Mouse (Mus musculus) layer of hippocampus, postnatal 25 days (tissue): ENCODE data around the gene Nudt2. TPM values are rescaled to one million over a fixed set of nuclear protein-coding genes. Genes with fewer than 3 reads are reported as not detected.

Experiments
- DNase-seq, 2 experiments: peaks; one replicate each; pipeline ENCODE4 v3.0.0; 2022; ENCODE audit warnings: mixed read lengths in 2 of 2, low spot score in 1 of 2; ENCODE audit errors: extremely low spot score in 1 of 2
- total RNA-seq, 2 experiments: library from RNA; stranded (reverse); gene quantifications; 2 replicates each; pipeline ENCODE4 v1.2.3; 2021

Gene Nudt2
- total RNA-seq, 2 experiments from 2014 or later = 27.4 to 31.4 TPM

DNA sequence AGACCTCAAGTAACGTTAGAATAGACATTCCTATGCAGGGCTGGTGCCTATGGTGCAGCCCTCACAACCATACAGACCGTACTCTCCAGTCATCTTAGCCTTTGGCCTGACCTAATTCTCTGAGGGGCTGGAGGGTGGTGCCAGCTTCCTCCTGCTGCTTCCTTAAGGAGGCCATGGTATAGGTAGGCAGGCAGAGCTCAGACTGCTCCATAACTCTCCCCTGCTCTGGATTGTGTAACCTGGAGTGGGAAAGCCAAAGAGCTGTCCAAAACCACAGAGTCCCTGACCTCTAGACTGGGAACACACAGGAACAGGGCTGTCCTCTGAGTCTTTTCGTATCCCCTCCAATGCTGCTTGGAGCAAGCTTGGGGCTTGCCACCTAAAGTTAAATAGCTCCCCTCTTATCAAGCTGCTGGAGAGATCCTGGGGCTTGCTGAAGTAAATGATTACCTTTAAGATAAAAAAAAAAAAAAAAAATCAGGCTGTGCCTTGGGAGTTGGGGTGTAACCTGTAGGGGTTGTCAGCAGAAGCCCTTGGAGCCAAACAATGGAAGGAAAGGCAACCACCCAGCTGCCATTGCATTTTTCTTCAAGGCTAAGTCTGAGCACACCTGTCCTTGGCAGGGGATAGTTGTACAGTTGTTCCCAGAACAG is 28.6 kb downstream of the Nudt2 start:
- no peak for DNase-seq

DNA sequence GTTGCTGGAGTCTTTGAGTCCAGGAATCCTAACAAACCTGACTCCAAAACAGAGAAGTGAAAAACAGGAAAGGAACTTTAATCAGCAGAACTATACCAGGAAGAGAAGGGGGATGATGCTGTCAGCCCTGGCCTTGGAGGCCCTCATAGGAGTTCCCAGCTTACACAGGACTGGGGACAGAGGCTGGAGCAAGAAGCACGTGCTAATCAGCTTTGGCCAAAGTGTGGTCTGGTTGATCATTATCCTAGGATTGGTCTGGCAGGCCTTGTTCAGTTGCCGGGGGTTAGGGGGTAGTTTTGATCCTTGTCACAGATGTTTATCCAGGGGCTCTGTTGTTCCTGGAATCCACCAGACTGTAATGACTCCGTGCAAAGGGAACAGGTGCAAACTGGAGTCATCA is 29.4 kb downstream of the Nudt2 start:
- no peak for DNase-seq

DNA sequence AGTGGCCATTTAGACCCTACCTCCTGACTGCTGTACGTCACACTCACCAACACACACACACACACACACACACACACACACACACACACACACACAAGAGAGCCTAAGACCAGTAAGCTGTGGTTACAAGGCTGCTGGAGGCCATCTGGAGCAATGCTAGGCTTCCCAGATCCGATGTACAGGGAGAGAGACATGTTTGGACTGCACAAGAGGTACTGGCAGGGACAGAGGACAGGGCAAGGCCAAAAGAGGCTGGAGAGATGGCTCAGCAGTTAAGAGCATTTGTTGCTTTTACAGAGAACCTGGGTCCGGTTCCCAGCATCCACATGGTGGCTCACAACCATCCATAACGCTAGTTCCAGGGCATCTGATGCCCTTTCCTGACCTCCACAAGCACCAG is 30.1 kb downstream of the Nudt2 start:
- DNase-seq = no peak

DNA sequence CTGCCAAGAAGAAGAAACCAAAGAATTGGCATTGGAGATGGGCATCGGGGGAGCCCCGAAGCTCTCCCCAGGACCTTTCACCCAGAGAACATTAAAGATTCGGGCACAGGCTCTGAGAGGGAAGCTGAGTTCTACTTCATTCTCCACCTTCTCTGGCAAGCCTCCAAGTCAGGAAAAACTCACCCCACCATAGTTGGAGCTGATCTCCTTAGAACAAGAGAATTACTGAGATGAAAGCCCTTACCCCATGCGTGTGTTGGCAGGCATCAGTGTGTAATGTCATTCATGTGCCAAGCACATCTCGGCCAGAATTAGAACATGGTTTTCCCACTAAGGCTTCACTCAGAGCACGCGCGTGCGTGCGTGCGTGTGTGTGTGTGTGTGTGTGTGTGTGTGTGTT is 30.9 kb downstream of the Nudt2 start:
- no peak for DNase-seq

DNA sequence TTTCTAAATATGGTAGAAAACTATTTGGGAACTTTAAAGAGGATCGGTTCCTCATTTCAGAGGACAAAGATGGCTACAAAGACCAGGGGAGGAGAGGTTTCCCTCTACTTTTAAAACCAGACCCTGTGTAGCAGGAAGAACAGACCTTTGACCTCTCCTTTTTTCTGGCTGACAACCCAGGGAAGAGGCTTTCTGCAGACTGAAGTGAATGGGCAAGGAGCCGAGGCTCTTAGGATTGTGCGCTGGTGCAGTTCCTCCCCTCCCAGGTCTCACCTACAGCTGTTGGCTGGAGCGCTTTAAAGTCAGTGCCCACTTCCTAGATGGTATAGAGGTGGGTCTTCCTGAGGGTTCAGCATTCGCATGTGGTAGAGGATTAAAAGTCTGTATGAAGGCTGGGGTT is 32.1 kb downstream of the Nudt2 start:
- no peak for DNase-seq

DNA sequence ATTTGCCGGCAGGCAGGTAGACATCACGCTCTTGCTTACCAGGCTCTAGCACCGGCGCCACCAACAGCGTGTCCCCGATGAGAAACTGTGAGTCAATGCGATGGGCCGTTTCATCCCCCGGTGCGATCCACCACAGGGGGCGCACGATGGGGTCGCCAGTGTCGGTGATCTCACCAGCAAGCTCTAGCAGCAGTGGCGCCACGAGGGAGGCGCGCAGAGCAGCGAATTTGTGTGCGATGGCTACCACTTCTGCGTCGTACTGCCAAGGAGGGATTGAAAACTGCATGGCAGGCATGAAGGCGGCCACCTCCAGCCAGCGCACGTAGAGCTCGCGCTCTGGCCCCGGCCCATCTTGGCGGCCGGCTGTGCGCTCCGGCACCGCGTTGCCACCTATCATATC is 32.6 kb downstream of the Nudt2 start:
- peak in 1 of 2 experiments; percentile 42 for DNase-seq

DNA sequence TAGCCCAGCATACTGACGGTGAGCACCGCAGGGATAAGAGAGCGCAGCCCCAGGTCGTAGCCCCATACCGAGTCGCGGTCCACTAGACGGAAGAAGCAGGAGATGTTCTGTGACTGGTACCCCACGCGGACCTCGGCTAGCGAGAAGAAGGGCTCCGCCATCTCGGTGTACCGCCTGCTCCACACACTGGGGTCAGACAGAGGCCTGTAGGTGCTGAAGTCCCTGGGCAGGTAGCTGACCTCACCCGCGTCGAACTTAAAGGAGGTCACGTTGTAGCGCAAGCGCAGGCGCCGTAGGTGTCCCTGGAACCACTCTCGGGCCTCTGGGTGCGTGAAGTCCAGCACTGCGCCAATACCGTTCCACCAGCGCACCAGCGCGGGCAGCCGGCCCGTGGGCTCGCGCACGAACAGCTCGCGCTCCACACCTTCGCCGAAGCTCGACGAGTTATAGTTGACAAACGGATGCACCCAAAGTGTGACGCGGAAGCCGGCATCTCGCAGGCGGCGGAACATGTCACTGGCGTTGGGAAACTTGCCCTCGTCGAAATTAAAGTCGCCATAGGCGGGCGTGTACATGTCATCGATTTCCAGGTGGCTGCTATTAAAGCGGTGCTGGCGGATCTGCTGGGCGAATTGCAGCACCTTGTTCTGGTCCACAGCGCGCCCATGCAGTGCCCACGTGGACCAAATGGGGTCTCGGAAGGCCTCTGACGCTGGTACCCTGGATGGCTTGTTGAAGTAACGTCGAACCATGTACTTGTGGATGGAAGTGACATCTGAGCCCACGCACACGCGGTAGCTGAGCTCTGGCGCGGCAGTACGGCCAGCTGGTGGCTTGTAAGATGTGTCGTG is 33.3 kb downstream of the Nudt2 start:
- no peak for DNase-seq

DNA sequence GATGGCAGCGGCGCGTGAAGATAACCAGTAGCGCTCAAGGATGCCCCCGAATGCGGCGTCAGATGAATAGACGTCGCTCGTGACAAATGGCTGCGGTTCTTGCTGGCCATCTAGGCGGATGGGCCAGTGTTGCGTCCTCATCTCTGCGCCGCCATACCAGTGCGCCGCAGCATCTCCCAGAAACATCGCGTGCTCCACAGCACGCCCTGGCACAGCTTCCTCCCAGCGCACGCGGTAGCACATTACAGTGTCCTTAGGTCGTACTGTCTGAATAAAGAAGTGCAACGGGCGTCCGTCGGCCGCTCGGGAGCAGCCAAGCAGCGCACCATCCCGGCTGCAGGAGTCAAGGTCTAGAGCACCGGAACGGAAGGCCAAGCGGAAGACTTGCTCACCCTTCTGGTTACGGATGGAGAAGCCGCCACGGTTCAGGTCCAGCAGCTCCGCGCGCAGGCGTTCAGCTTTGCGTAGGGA is 34.0 kb downstream of the Nudt2 start:
- no peak for DNase-seq

DNA sequence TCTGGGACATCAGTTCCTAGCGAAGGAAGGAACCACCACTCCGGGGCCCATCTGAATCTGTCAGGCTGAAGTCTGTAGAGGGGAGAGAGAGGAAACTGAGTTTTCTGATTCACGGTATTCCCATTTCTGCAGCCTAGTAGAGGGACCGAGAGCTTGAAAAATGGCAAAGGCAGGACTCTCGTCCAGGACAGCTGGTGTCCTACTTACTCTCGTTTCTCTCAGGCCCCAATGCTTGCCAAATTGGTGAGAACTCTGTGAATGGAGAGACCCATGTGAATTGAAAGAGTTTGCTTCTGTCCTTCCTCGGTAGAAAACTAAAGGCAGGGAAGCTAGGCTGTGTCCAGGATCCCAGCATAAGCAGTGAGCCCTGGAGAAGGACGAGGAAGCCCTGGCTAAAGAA is 34.7 kb downstream of the Nudt2 start:
- DNase-seq = no peak

DNA sequence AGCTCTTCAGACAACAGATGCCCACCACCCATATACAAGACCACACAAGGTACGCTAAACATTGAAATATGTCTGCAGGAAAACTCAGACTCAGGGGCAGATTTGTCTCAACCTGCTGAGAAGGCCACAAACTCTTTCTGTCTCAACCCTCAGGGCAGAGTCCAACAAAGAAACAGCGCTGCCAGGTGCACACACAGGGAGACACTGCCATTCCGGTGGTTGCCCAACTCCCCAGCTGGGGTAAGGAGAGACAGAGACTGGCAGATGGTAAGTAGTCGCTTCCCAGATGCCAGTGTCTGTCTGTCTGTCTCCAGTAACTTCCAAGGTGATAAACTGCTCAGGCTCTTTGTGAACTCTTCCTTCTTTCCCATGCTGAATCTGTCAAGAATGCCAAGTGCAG is 35.8 kb downstream of the Nudt2 start:
- DNase-seq = no peak

DNA sequence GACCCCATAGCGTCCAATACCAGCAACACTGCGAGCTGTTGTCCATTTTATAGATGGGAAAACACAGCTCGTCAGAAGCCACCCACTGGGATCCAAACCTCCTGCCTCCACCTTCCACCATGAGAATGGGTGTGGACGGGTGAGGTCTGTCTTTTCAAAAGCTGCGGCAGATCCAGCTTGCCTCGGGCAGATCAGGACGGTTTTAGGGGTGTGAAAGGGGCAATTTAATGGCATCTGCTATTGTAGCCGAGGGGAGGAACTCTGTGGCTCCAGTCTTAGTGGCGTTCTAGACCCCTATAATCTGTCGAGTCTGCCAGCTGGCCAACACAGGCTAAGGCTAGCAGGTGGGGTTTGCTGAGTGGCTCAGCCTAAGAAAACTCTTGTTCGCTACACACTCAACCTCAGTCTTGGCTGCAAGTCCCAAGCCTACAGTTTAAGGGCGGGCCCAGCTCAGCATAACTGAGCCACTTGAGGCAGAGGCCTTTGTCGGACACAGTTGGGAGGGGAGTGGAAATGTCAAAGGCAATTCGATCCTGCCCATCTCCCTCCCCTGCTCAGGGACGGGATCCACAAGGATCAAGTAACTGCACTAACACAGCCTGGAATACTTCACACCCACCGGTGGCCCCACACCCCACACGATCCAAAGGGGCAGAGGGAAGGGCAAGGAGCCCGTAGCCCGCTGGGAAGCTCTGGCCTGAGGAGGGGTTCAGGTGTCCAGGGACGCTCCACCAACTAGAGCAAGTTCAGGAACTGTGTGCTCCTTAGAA is 37.4 kb downstream of the Nudt2 start:
- no peak for DNase-seq

DNA sequence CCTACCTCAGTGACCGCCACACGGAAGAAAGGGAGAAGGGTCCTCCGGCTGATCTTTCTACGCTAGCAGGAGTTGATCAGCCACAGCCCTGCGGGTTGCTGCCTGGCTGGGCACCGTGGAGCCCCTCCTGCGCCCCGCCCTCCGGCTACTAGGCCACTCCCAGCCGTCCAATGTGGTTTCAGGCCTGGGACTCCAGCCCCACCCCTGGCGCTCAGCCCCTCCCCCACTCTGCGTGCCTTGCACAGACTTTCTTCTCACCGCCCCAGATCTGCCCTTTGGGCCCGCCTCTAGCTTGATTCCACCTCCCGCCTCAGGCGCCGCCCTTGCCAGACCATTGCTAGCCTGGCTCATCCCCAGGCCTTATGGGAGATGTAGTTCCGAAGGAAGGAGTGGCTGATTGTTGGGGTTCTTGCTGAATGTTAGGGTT is 38.0 kb downstream of the Nudt2 start, which contains the start of gene AI464131:
Gene AI464131, minus strand, starts transcription at position 91 of the 427 bp plus-strand sequence.
- DNase-seq = peak; percentile 84 to 86

DNA sequence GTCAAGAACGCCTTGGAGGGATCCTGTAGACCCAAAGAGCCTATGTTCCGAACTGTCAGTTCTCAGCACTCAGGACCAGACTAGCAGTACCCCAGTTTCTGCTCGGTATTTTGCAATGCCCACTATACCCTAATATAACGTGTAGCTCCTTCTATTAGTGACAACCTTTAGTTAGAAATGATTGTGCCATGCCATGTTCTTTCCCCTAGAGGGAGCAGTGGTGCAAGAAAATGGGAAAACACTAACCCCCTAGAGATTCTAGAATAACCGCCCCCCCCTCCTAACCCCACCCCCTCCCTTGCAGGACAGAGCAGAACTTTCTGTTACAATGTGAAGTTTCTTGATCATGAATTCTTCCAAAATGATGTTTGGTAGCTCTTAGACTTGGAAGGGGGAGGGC is 39.4 kb downstream of the Nudt2 start:
- no peak for DNase-seq

DNA sequence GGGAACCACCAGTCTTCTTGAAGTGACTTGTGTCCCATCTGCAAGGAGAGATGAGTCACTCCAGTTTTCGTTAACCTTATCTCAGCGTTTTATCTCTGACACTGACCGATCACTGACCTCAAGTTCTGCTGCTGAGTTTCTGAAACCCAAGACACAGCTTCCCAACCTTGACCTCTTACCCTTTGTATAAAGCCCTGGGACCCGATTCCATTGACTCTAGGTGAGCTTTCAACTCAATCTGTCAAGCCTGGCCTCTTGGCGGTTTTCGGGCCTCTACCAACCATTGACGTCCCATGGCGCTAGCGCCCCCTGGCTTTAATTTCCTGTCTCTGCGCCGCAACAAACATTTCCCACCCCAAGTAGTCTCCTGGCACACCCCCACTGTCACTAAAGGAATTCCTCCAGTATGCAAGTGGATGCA is 40.2 kb downstream of the Nudt2 start:
- DNase-seq = no peak

DNA sequence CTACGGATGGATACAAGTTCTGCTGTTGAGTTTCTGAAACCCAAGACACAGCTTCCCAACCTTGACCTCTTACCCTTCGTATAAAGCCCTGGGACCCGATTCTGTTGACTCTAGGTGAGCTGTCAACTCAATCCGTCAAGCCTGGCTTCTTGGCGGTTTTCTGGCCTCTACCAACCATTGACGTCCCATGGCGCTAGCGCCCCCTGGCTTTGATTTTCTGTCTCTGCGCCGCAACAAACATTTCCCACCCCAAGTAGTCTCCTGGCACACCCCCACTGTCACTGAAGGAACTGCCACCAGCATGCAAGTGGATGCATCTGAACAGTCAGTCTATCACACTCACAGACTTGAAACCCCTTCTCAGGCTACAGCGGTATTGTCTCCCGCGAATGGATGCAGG is 41.2 kb downstream of the Nudt2 start:
- DNase-seq = peak; percentile 52 to 65

DNA sequence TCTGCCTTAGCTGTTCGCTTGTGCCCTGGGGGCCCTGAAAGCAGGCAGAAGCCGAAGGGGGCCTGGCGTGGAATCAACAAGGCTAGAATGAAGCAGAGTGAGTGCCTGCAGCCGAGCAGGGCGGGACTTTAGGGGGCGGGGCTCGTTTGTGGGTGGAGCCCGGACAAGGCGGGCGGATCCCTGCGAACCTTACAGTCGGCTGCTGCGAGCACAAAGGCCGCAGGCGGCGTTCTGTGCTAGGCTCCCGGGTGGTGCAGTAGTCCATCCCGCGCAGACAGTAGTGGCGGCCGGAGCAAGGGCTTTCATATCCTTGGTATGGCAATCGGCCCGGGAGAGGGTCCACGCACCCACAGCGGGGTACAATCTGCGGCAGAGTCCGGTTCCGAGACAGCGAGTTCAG is 42.0 kb downstream of the Nudt2 start:
- peak; percentile 69 to 74 for DNase-seq

DNA sequence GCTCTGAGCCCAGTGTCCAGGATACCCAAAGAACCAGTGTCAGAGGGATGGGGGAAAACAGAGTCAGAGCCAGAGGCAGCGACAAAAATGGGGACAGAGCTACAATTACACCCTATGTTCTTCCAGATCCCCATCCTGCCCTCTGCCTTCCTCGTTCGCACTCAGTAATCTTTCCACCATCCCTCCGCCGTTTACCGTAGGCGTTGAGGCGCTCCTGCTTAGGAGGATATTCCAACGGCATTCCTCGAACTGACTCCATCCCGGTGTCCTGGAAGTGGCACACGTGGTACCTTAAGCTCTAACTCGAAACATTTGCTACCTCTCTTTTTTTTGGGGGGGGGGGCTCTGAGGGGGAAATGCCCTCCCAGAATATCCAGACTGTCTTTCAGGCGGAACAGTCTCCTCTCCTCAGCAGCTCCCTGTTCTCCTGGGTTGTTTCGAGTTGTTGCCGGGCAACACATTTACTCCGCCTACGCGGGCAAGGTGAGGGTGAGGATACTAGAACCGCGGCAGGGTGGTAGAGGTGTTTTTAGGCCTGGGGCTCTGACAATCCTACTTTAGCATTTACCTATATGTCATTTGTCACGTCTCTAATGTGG is 42.5 kb downstream of the Nudt2 start:
- DNase-seq = no peak

DNA sequence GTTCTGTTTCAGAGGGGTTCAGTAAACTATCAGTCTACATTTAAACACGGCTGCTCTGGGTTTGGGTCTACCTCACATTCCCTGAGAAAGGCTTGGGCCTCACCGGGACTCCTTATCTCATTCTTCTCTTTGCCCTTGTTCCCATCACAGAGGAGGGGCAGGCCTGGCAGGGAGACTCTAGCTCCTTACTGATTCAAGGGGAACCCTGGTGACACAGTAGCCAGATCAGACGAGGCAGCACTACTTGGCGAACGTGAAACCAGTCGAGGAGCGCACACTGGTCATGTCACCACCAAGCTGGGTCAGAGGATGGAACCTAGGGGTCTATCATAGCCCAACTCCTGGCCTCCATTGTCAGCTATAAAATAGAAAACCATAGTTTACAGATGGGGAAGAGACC is 43.0 kb downstream of the Nudt2 start:
- DNase-seq = no peak

DNA sequence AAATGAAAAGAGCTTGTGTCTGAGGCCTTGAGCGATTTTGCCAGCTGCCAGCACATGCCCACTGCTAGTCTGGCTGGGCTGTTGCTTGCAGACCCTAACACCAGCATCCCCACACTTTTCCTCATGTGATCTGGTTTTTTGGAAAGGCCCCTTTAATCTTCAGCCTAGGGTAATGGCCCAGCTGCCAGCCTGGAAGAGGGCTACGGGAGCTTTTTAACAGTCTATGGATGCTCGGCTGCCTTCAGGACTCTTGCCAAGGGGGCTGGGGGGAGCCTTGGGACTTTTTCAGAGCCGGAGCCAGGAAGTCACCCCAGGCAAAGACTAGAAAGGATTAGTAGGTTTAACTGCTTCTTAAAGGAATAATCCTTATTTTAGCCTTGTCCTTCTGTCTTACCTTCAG is 48.4 kb downstream of the Nudt2 start:
- DNase-seq = no peak

DNA sequence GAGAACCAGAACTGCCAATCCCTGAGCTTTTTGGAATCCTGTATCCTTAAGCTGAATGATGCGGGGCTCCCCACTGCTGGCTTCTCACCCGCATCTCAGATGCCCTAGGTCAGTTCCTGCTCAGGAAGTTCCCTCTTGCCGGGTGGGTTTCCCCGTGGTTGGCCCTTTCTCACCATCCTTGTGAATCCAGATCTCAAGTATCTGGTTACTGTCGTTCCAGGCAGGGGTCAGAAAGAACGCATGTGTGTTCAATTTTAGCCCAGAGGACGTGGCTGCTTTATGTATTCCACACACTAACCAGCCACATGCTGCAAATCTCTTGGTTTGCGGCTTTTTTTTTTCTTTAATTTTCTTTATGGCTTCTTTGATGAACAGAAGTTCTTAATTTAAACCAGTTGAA is 48.8 kb downstream of the Nudt2 start:
- DNase-seq = no peak

DNA sequence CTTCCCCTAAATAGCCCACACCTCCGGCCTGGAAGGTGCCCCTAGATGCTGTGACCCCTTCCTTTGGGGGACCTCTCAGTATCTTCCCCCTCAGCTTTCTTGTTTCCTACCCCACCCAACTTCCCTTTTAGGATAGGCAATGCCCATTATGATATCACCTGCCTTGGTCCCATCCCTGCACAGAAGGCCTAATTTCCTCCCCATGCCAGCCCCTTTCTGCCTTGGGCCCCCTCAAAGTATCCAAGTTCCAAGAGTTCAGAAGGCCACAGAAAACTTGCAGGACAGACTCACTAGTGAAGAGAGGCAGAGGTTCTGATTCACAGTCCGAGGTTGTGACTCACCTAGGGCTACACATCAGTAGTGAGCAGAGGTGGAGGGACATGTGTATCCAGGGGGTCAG is 52.3 kb downstream of the Nudt2 start, which contains the start of gene 1110017D15Rik:
Gene 1110017D15Rik, minus strand, starts transcription at position 101 of the 400 bp plus-strand sequence.
- DNase-seq = no peak
